In the genomic region with DNA sequence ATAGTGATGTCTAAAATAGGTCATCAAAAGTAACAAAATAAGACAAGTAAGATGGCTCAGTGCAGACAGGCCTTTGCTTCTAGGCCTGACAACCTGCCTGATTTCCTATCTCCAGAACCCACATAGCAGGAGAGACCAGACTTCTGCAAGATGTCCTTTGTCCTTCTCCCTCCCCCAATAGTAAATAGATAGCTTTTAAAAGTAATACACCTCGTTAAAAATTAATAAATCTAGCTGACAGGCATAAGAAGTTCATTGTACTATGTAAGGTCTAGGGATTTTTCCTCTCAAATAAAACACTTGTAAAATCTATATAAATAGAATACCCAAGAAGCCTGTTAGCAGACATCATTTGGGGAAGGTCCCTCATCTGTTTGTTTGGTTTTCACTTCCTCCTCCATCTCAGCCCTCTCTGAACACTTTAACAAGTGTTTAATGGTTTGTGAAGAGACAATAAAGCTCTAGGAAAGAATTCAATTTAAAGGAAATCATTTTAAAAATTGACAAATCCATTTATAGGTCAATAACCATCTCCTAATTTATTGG, we compare ENCODE assay signal across 27 mouse cellular contexts.
DNase-seq lines count a peak whose midpoint lies in the region; ATAC-seq and TF ChIP-seq lines count a peak whose summit lies in the region.
"Had no signal": no experiment of that assay in that cellular context is flagged by ENCODE, and none has a peak within 500 bp of the region (broad histone marks: within the 10 kb centered on the region; RNA-seq: fewer than 3 reads in every experiment).

No protein-coding gene starts in this region.

- peak; percentile 66 for ATAC-seq in intestine, embryonic 14.5 days (replicated peaks; ENCODE audit: low FRiP score, low TSS enrichment, low read depth)
- ATAC-seq in intestine, postnatal 0 days: no peak; the same call in 1 of the 2 replicates
- ATAC-seq in intestine, embryonic 15.5 days: peak; percentile 77
- ATAC-seq: activated CD4-positive, CD25-positive, alpha-beta regulatory T cell, adult 4 months; CD4-positive, CD25-positive, alpha-beta regulatory T cell, adult 4 months; forebrain, embryonic 14.5 days; forebrain, postnatal 0 days; hindbrain, postnatal 0 days; inflammation-experienced regulatory T-cells, adult 6 months had no signal

- TF ChIP-seq CTCF in intestine, postnatal 0 days (IDR thresholded peaks at IDR 0.05; ENCODE audit: low read depth): no peak

- H3K9me3 ChIP-seq in intestine, embryonic 14.5 days (ENCODE audit: control insufficient read depth, low read length): no peaks in the 10 kb centered on the region
- no peaks in the 10 kb centered on the region for H3K9me3 ChIP-seq in intestine, postnatal 0 days (ENCODE audit: control insufficient read depth)
- H3K9me3 ChIP-seq in intestine, embryonic 15.5 days: no peaks in the 10 kb centered on the region
- no peaks in the 10 kb centered on the region for H3K9me3 ChIP-seq in embryonic facial prominence, embryonic 10.5 days
- H3K9me3 ChIP-seq: embryonic facial prominence, embryonic 12.5 days; embryonic facial prominence, embryonic 15.5 days; heart, embryonic 13.5 days had no signal

- 23% methylated on average over 1 of the region's 1 CpGs for WGBS in intestine, embryonic 14.5 days
- 3% methylated on average over 1 of the region's 1 CpGs for WGBS in intestine, postnatal 0 days
- WGBS in intestine, embryonic 15.5 days: 23% methylated on average over 1 of the region's 1 CpGs
- 69% methylated on average over 1 of the region's 1 CpGs for WGBS in embryonic facial prominence, embryonic 10.5 days

- no peak overlapping the region for H3K4me3 ChIP-seq in intestine, embryonic 14.5 days (ENCODE audit: low read depth, low read length)
- no peak overlapping the region for H3K4me3 ChIP-seq in intestine, postnatal 0 days (ENCODE audit: low read depth, low read length)
- H3K4me3 ChIP-seq in intestine, embryonic 15.5 days (replicated peaks): no peak overlapping the region
- H3K4me3 ChIP-seq in embryonic facial prominence, embryonic 10.5 days: no peak overlapping the region
- H3K4me3 ChIP-seq: embryonic facial prominence, embryonic 12.5 days; embryonic facial prominence, embryonic 15.5 days; gastrocnemius, adult 2 months; heart, embryonic 13.5 days had no signal

- peaks cover 4% of the 10 kb centered on the region for H3K4me1 ChIP-seq in intestine, embryonic 14.5 days (replicated peaks; ENCODE audit: control insufficient read depth, insufficient read depth, low read length)
- H3K4me1 ChIP-seq in intestine, postnatal 0 days (replicated peaks; ENCODE audit: control insufficient read depth, insufficient read depth, low read length): no peaks in the 10 kb centered on the region
- 0 out of 2 replicates have a peak, but pooled peaks cover 3% of the 10 kb centered on the region for H3K4me1 ChIP-seq in intestine, embryonic 15.5 days (replicated peaks)
- no peaks in the 10 kb centered on the region for H3K4me1 ChIP-seq in embryonic facial prominence, embryonic 10.5 days
- H3K4me1 ChIP-seq: embryonic facial prominence, embryonic 12.5 days; embryonic facial prominence, embryonic 15.5 days had no signal

- H3K9ac ChIP-seq in intestine, embryonic 14.5 days (ENCODE audit: low read length): no peak overlapping the region
- H3K9ac ChIP-seq in intestine, postnatal 0 days (ENCODE audit: low read depth, low read length): no peak overlapping the region
- no peak overlapping the region for H3K9ac ChIP-seq in intestine, embryonic 15.5 days
- H3K9ac ChIP-seq: embryonic facial prominence, embryonic 12.5 days; embryonic facial prominence, embryonic 15.5 days; forebrain, postnatal 0 days; heart, embryonic 13.5 days; hindbrain, embryonic 14.5 days had no signal

- no peak overlapping the region for H3K4me2 ChIP-seq in intestine, embryonic 14.5 days (ENCODE audit: low read length)
- H3K4me2 ChIP-seq in intestine, postnatal 0 days (replicated peaks; ENCODE audit: low read depth): no peak overlapping the region
- no peak overlapping the region for H3K4me2 ChIP-seq in intestine, embryonic 15.5 days (replicated peaks)
- H3K4me2 ChIP-seq: embryonic facial prominence, embryonic 12.5 days; embryonic facial prominence, embryonic 15.5 days; heart, embryonic 13.5 days; hindbrain, embryonic 14.5 days had no signal

- no peak for DNase-seq in intestine, embryonic 14.5 days (ENCODE audit: low spot score)
- peak; percentile 59 for DNase-seq in A20 (ENCODE audit: low read depth, low spot score)
- DNase-seq in yolk sac, embryonic 10.5 days (ENCODE audit: low spot score): peak; percentile 26
- no peak for DNase-seq in embryo, embryonic 10.5 days (ENCODE audit: low spot score)
- DNase-seq in embryonic facial prominence, embryonic 10.5 days (ENCODE audit: low spot score): no peak
- DNase-seq: adrenal gland, adult 8-10 months; adrenal gland, postnatal 25 days; cerebellum, adult 8-10 months; cerebellum, postnatal 10 days; cerebellum, postnatal 36 days; forebrain, postnatal 0 days; gastrocnemius, adult 2 months; gastrocnemius, postnatal 14 days; heart, adult 11 months; heart, postnatal 14 days; heart, postnatal 4 days had no signal

- H3K27ac ChIP-seq in intestine, embryonic 14.5 days (ENCODE audit: low read depth): no peak overlapping the region
- no peak overlapping the region for H3K27ac ChIP-seq in intestine, postnatal 0 days (ENCODE audit: low read depth, low read length)
- H3K27ac ChIP-seq in intestine, embryonic 15.5 days: no peak overlapping the region
- no peak overlapping the region for H3K27ac ChIP-seq in embryonic facial prominence, embryonic 10.5 days (replicated peaks)
- H3K27ac ChIP-seq: embryonic facial prominence, embryonic 12.5 days; embryonic facial prominence, embryonic 15.5 days; gastrocnemius, adult 2 months; heart, embryonic 13.5 days; hindbrain, embryonic 14.5 days; hindbrain, postnatal 0 days had no signal

- no peaks in the 10 kb centered on the region for H3K27me3 ChIP-seq in intestine, embryonic 14.5 days (replicated peaks; ENCODE audit: control insufficient read depth, insufficient read depth, low read length)
- H3K27me3 ChIP-seq in intestine, postnatal 0 days (replicated peaks; ENCODE audit: control insufficient read depth, insufficient read depth, low read length): no peaks in the 10 kb centered on the region
- no peaks in the 10 kb centered on the region for H3K27me3 ChIP-seq in intestine, embryonic 15.5 days (replicated peaks)
- no peaks in the 10 kb centered on the region for H3K27me3 ChIP-seq in embryonic facial prominence, embryonic 10.5 days (replicated peaks; ENCODE audit: low read depth, poor library complexity, severe bottlenecking)
- H3K27me3 ChIP-seq: embryonic facial prominence, embryonic 12.5 days; embryonic facial prominence, embryonic 15.5 days; heart, embryonic 13.5 days had no signal

- H3K36me3 ChIP-seq in intestine, embryonic 14.5 days (ENCODE audit: control insufficient read depth, insufficient read depth, low read length): no peaks in the 10 kb centered on the region
- no peaks in the 10 kb centered on the region for H3K36me3 ChIP-seq in intestine, postnatal 0 days (ENCODE audit: control insufficient read depth, insufficient read depth)
- no peaks in the 10 kb centered on the region for H3K36me3 ChIP-seq in intestine, embryonic 15.5 days
- no peaks in the 10 kb centered on the region for H3K36me3 ChIP-seq in embryonic facial prominence, embryonic 10.5 days (replicated peaks)
- H3K36me3 ChIP-seq: embryonic facial prominence, embryonic 12.5 days; embryonic facial prominence, embryonic 15.5 days; heart, embryonic 13.5 days had no signal

Comparison
In these comparisons a context has a peak if more than half of its experiments do, and no peak if none do; other contexts are left out.
1. DNase-seq: peak in A20 (single experiment) and yolk sac, embryonic 10.5 days (single experiment); none in intestine, embryonic 14.5 days (single experiment), embryo, embryonic 10.5 days (single experiment) and embryonic facial prominence, embryonic 10.5 days (single experiment).